Mouse (Mus musculus): ENCODE results near the gene Cenpu. TPM values are rescaled to one million over a fixed set of nuclear protein-coding genes. Genes with fewer than 3 reads are reported as not detected.
"Not testable (repeated sequence)": the region's sequence is repeated elsewhere in the genome, so short reads cannot be mapped to it uniquely, and the experiment has no call there.

The Cenpu gene
- total RNA-seq, 4 experiments from 2014 or later = 0.65 to 1.1 (median 0.96) TPM

GRCm38 (mm10) chr8:46550058-46550457 lies 1.8 kb upstream of the Cenpu start:
- no peak for DNase-seq (ENCODE audit: low spot score)

- DNase-seq (ENCODE audit: low spot score) = peak; percentile 9
These were observed 799 bp upstream of the Cenpu start for GRCm38 (mm10) chr8:46551029-46551428.

GRCm38 (mm10) chr8:46552441-46552765 lies 575 bp downstream of the Cenpu start:
- peak; percentile 6 for DNase-seq (ENCODE audit: low spot score)

- no peak for DNase-seq (ENCODE audit: low spot score)
These were observed 7.6 kb downstream of the Cenpu start for GRCm38 (mm10) chr8:46559428-46559827.

- no peak for DNase-seq (ENCODE audit: low spot score)
These were observed 10.5 kb downstream of the Cenpu start for GRCm38 (mm10) chr8:46562333-46562732.

GRCm38 (mm10) chr8:46566914-46567529 lies 15.2 kb downstream of the Cenpu start:
- no peak for DNase-seq (ENCODE audit: low spot score)

- DNase-seq (ENCODE audit: low spot score) = no peak
These were observed 16.1 kb downstream of the Cenpu start for GRCm38 (mm10) chr8:46567946-46568345.

GRCm38 (mm10) chr8:46568942-46569341 lies 17.1 kb downstream of the Cenpu start:
- DNase-seq (ENCODE audit: low spot score) = no peak

GRCm38 (mm10) chr8:46569659-46570441 lies 18.0 kb downstream of the Cenpu start:
- DNase-seq (ENCODE audit: low spot score) = no peak

- DNase-seq (ENCODE audit: low spot score) = peak; percentile 11
These were observed 18.8 kb downstream of the Cenpu start for GRCm38 (mm10) chr8:46570673-46571072.

GRCm38 (mm10) chr8:46573446-46573845 lies 21.6 kb downstream of the Cenpu start:
- no peak for DNase-seq (ENCODE audit: low spot score)

GRCm38 (mm10) chr8:46573964-46574363 lies 22.1 kb downstream of the Cenpu start:
- no peak for DNase-seq (ENCODE audit: low spot score)

GRCm38 (mm10) chr8:46578794-46579193 lies 27.0 kb downstream of the Cenpu start:
- DNase-seq (ENCODE audit: low spot score) = no peak

- DNase-seq (ENCODE audit: low spot score) = not testable (repeated sequence)
These were observed 32.5 kb downstream of the Cenpu start for GRCm38 (mm10) chr8:46584328-46584727.

GRCm38 (mm10) chr8:46585576-46585975 lies 33.7 kb downstream of the Cenpu start:
- no peak for DNase-seq (ENCODE audit: low spot score)

GRCm38 (mm10) chr8:46587911-46588310 lies 36.1 kb downstream of the Cenpu start:
- DNase-seq (ENCODE audit: low spot score) = no peak

- DNase-seq (ENCODE audit: low spot score) = no peak
These were observed 36.8 kb downstream of the Cenpu start for GRCm38 (mm10) chr8:46588663-46589062.

- DNase-seq (ENCODE audit: low spot score) = no peak
These were observed 41.2 kb downstream of the Cenpu start for GRCm38 (mm10) chr8:46593067-46593466.

- DNase-seq (ENCODE audit: low spot score) = no peak
These were observed 41.9 kb downstream of the Cenpu start for GRCm38 (mm10) chr8:46593772-46594171.

GRCm38 (mm10) chr8:46595593-46595992 lies 43.8 kb downstream of the Cenpu start:
- DNase-seq (ENCODE audit: low spot score) = peak; percentile 27

- DNase-seq (ENCODE audit: low spot score) = no peak
These were observed 44.7 kb downstream of the Cenpu start for GRCm38 (mm10) chr8:46596530-46596929.

GRCm38 (mm10) chr8:46597411-46597810 lies 45.6 kb downstream of the Cenpu start:
- no peak for DNase-seq (ENCODE audit: low spot score)

- no peak for DNase-seq (ENCODE audit: low spot score)
These were observed 46.3 kb downstream of the Cenpu start for GRCm38 (mm10) chr8:46598114-46598513.
